Mouse (Mus musculus): Measurements from ENCODE around the gene Spint1.

Spint1 gene

GRCm38 (mm10) chr2:119237210-119237870 is at the start of gene Spint1:
TSS of gene Spint1 (plus strand) at chr2:119237362.
- DNase-seq (ENCODE audit: extremely low read depth, low read depth) = no peak

GRCm38 (mm10) chr2:119189029-119189710 is 48.0 kb upstream of the Spint1 start:
- no peak for DNase-seq (ENCODE audit: extremely low read depth, low read depth)

GRCm38 (mm10) chr2:119190969-119191368 is 46.2 kb upstream of the Spint1 start:
- no peak for DNase-seq (ENCODE audit: extremely low read depth, low read depth)

- no peak for DNase-seq (ENCODE audit: extremely low read depth, low read depth)
Observed at GRCm38 (mm10) chr2:119194140-119194539, 43.0 kb upstream of the Spint1 start.

GRCm38 (mm10) chr2:119196316-119197108 is 40.6 kb upstream of the Spint1 start:
- DNase-seq (ENCODE audit: extremely low read depth, low read depth) = no peak

- no peak for DNase-seq (ENCODE audit: extremely low read depth, low read depth)
Observed at GRCm38 (mm10) chr2:119197493-119197892, 39.7 kb upstream of the Spint1 start.

- DNase-seq (ENCODE audit: extremely low read depth, low read depth) = no peak
Observed at GRCm38 (mm10) chr2:119198049-119198448, 39.1 kb upstream of the Spint1 start.

GRCm38 (mm10) chr2:119198934-119199333 is 38.2 kb upstream of the Spint1 start:
- DNase-seq (ENCODE audit: extremely low read depth, low read depth) = no peak

- no peak for DNase-seq (ENCODE audit: extremely low read depth, low read depth)
Observed at GRCm38 (mm10) chr2:119202914-119203453, 34.2 kb upstream of the Spint1 start.

- DNase-seq (ENCODE audit: extremely low read depth, low read depth) = no peak
Observed at GRCm38 (mm10) chr2:119203871-119204460, 33.2 kb upstream of the Spint1 start.

GRCm38 (mm10) chr2:119207961-119208343 is 29.2 kb upstream of the Spint1 start:
- DNase-seq (ENCODE audit: extremely low read depth, low read depth) = peak; percentile 22

- peak; percentile 89 for DNase-seq (ENCODE audit: extremely low read depth, low read depth)
Observed at GRCm38 (mm10) chr2:119208344-119209175, 28.6 kb upstream of the Spint1 start, which contains the start of the genes Zfyve19 and Dnajc17. TSS of gene Zfyve19 (plus strand) at chr2:119208617. TSS of gene Dnajc17 (minus strand) at chr2:119208795.

- DNase-seq (ENCODE audit: extremely low read depth, low read depth) = no peak
Observed at GRCm38 (mm10) chr2:119209176-119209507, 28.0 kb upstream of the Spint1 start.

- DNase-seq (ENCODE audit: extremely low read depth, low read depth) = no peak
Observed at GRCm38 (mm10) chr2:119229775-119230704, 7.1 kb upstream of the Spint1 start, which contains the start of gene Ppp1r14d. TSS of gene Ppp1r14d (minus strand) at chr2:119229906.

- DNase-seq (ENCODE audit: extremely low read depth, low read depth) = no peak
Observed at GRCm38 (mm10) chr2:119236682-119237209, 416 bp upstream of the Spint1 start.

GRCm38 (mm10) chr2:119237871-119238220 is 684 bp downstream of the Spint1 start:
- no peak for DNase-seq (ENCODE audit: extremely low read depth, low read depth)

GRCm38 (mm10) chr2:119238671-119239070 is 1.5 kb downstream of the Spint1 start:
- DNase-seq (ENCODE audit: extremely low read depth, low read depth) = no peak

GRCm38 (mm10) chr2:119240075-119240818 is 3.1 kb downstream of the Spint1 start:
- no peak for DNase-seq (ENCODE audit: extremely low read depth, low read depth)

GRCm38 (mm10) chr2:119240819-119241186 is 3.6 kb downstream of the Spint1 start:
- no peak for DNase-seq (ENCODE audit: extremely low read depth, low read depth)

Measured in MEL-GATA-1-ER (cell line).